Mouse (Mus musculus): Measurements from ENCODE around the gene Nfib. TPM values are rescaled to one million over a fixed set of nuclear protein-coding genes. Genes with fewer than 3 reads are reported as not detected.

The Nfib gene
- polyA plus RNA-seq, 1 experiment from 2014 or later: 164 TPM

DNA sequence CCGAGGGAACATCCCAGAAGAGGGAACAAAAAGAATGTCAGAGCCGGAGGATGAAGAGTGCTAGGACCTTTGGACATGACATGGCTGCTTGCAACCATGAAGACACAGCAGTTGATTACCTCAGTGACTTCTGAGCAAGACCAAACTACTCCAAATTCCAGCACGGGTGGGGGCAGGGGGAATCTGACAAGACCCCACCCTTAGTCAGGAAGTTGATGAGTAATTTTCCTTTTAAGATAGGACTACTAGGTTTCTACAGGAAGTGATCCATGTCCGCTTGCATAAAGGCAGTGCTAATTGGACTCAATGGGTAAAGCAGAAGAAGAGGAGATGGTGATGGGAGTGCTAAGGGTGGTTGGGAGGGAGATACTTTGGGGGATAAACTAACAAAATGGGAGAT lies 279.3 kb downstream of the Nfib start:
- 96% methylated on average over 4 of the region's 4 CpGs for WGBS
- Histone ChIP-seq H3K27me3 (replicated peaks; ENCODE audit: control insufficient read depth, insufficient read depth, low read length) (no peaks in the 10 kb centered on the region), H3K9me3 (replicated peaks; ENCODE audit: control insufficient read depth, low read length) (no peaks in the 10 kb centered on the region), H3K36me3 (ENCODE audit: control insufficient read depth, insufficient read depth, low read length) (no peaks in the 10 kb centered on the region), H3K4me1 (ENCODE audit: control insufficient read depth, insufficient read depth, low read length) (peaks cover 14% of the 10 kb centered on the region; the same call in 1 of the 2 replicates), H3K4me3 (ENCODE audit: low read depth, low read length) (no peak overlapping the region), H3K9ac (ENCODE audit: low read length) (no peak overlapping the region), H3K27ac (ENCODE audit: low read depth, low read length) (no peak overlapping the region), H3K4me2 (ENCODE audit: low read length) (no peak overlapping the region)
- DNase-seq (ENCODE audit: low spot score) (no peak), ATAC-seq (no peak)

DNA sequence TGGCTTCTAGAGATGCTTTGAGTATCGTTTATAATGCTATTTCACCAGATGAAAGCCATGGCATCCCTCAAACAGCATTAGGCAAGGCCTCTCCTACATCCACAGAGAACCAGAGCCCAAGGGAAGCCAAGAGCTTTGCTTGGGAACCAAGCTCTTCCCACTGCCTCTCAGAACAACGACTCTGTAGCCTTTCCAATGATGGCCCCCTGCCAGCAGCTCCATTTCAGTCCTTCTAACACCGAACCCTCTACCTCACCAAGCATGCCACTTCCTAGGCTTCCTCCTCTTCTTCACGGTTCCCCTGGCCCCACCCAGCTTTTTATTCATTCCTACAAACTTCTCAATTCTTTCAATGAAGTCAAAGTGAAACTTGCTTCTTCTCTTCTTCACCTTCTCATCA lies 287.3 kb downstream of the Nfib start:
- Histone ChIP-seq H3K27ac (ENCODE audit: low read depth, low read length) (no peak overlapping the region), H3K4me2 (ENCODE audit: low read length) (no peak overlapping the region), H3K4me3 (ENCODE audit: low read depth, low read length) (no peak overlapping the region), H3K9me3 (replicated peaks; ENCODE audit: control insufficient read depth, low read length) (no peaks in the 10 kb centered on the region), H3K9ac (ENCODE audit: low read length) (no peak overlapping the region), H3K4me1 (ENCODE audit: control insufficient read depth, insufficient read depth, low read length) (peaks cover 12% of the 10 kb centered on the region; the same call in 1 of the 2 replicates), H3K36me3 (ENCODE audit: control insufficient read depth, insufficient read depth, low read length) (no peaks in the 10 kb centered on the region), H3K27me3 (replicated peaks; ENCODE audit: control insufficient read depth, insufficient read depth, low read length) (no peaks in the 10 kb centered on the region)
- DNase-seq (ENCODE audit: low spot score) (no peak), ATAC-seq (no peak)
- 62% methylated on average over 4 of the region's 4 CpGs for WGBS

DNA sequence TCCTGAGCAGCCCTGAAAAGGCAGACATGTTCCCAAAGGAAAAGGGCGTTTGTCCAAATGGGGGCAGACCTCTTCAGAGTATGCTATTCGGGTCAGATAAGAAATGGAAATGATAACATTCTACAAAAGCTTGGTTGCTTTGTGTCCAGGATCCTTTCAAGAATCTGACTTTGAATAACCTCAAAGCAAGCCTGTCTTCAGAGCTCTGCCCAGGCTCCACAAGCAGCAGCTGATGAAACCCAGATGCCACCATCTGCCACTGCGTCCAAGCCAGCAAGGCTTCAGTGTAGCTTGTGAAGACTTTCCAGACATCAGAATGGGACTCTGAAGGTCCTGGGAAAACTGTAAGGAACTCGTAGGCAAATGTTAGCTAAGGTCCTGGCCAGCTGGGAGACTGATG lies 289.7 kb downstream of the Nfib start:
- peak; percentile 54 for DNase-seq (ENCODE audit: low spot score)
- WGBS: 59% methylated on average over 4 of the region's 4 CpGs
- ATAC-seq: peak; percentile 35; the same call in 1 of the 2 replicates

DNA sequence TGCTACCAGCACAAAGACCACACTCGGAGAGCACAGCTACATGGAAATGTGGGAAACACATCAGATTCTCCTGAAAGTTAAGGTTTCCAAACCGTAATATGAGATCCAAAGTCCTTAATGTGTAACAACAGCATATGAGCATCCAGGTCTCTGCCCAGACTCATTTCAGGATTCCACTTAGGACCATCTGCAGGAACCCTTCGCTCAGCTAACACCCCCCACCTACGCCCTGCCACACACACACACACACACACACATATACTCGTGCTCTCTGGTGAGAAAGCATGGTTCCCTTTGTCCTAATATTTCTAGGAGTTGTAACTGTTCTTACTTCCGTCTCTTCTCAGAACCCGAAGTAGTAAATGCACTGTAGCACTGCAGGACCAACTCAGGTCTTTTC lies 292.9 kb downstream of the Nfib start:
- ATAC-seq (no peak), DNase-seq (ENCODE audit: low spot score) (no peak)
- no peaks in the 10 kb centered on the region for H3K36me3 ChIP-seq (ENCODE audit: control insufficient read depth, insufficient read depth, low read length)
- no peak overlapping the region for H3K9ac ChIP-seq (ENCODE audit: low read length)
- 70% methylated on average over 7 of the region's 7 CpGs for WGBS
- H3K27ac ChIP-seq (ENCODE audit: low read depth, low read length): no peak overlapping the region
- H3K4me3 ChIP-seq (ENCODE audit: low read depth, low read length): no peak overlapping the region
- H3K4me2 ChIP-seq (ENCODE audit: low read length): no peak overlapping the region
- H3K4me1 ChIP-seq (ENCODE audit: control insufficient read depth, insufficient read depth, low read length): peaks cover 35% of the 10 kb centered on the region
- no peaks in the 10 kb centered on the region for H3K27me3 ChIP-seq (replicated peaks; ENCODE audit: control insufficient read depth, insufficient read depth, low read length)
- H3K9me3 ChIP-seq (replicated peaks; ENCODE audit: control insufficient read depth, low read length): no peaks in the 10 kb centered on the region

More for the DNA sequence above, 289.7 kb downstream of the Nfib start:
- Histone ChIP-seq H3K4me3 (ENCODE audit: low read depth, low read length) (no peak overlapping the region), H3K9ac (ENCODE audit: low read length) (no peak overlapping the region), H3K27ac (ENCODE audit: low read depth, low read length) (0 out of 2 replicates have a peak overlapping the region, but pooled peaks have one; percentile 2), H3K4me2 (ENCODE audit: low read length) (no peak overlapping the region), H3K9me3 (replicated peaks; ENCODE audit: control insufficient read depth, low read length) (no peaks in the 10 kb centered on the region), H3K36me3 (ENCODE audit: control insufficient read depth, insufficient read depth, low read length) (no peaks in the 10 kb centered on the region), H3K27me3 (replicated peaks; ENCODE audit: control insufficient read depth, insufficient read depth, low read length) (no peaks in the 10 kb centered on the region), H3K4me1 (ENCODE audit: control insufficient read depth, insufficient read depth, low read length) (peaks cover 21% of the 10 kb centered on the region)

DNA sequence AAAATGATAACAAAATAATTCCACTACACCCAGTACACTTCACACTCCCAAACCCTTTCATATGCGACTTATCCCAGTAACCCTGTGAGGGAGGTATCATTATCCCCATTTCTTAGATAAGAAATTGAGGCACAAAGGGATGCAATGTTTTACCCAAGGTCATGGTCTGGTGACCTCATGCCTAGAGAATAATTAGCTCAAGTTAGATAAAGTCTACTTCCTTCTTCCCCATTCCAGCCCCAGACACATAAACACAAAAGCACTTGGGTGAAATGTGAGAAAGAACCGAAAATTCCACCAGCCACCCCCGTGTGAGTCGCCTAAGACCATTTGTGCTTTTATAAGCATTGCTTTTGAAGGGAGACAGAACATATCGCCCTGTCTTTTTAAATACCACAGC lies 293.6 kb downstream of the Nfib start:
- H3K9me3 ChIP-seq (replicated peaks; ENCODE audit: control insufficient read depth, low read length): no peaks in the 10 kb centered on the region
- H3K4me2 ChIP-seq (ENCODE audit: low read length): no peak overlapping the region
- no peak overlapping the region for H3K27ac ChIP-seq (ENCODE audit: low read depth, low read length)
- WGBS: 50% methylated on average over 5 of the region's 5 CpGs
- no peak overlapping the region for H3K9ac ChIP-seq (ENCODE audit: low read length)
- peaks cover 35% of the 10 kb centered on the region for H3K4me1 ChIP-seq (ENCODE audit: control insufficient read depth, insufficient read depth, low read length)
- H3K4me3 ChIP-seq (ENCODE audit: low read depth, low read length): no peak overlapping the region
- no peaks in the 10 kb centered on the region for H3K36me3 ChIP-seq (ENCODE audit: control insufficient read depth, insufficient read depth, low read length)
- ATAC-seq: no peak
- no peak for DNase-seq (ENCODE audit: low spot score)
- H3K27me3 ChIP-seq (replicated peaks; ENCODE audit: control insufficient read depth, insufficient read depth, low read length): no peaks in the 10 kb centered on the region

GRCm38 (mm10) chr4:82408463-82409404 lies 296.8 kb downstream of the Nfib start:
- Histone ChIP-seq H3K36me3 (ENCODE audit: control insufficient read depth, insufficient read depth, low read length) (no peaks in the 10 kb centered on the region), H3K4me1 (ENCODE audit: control insufficient read depth, insufficient read depth, low read length) (peaks cover 50% of the 10 kb centered on the region), H3K27me3 (replicated peaks; ENCODE audit: control insufficient read depth, insufficient read depth, low read length) (no peaks in the 10 kb centered on the region), H3K9me3 (replicated peaks; ENCODE audit: control insufficient read depth, low read length) (no peaks in the 10 kb centered on the region), H3K9ac (ENCODE audit: low read length) (0 out of 2 replicates have a peak overlapping the region, but pooled peaks have one; percentile 33), H3K27ac (ENCODE audit: low read depth, low read length) (no peak overlapping the region), H3K4me2 (ENCODE audit: low read length) (peak overlapping the region; percentile 39), H3K4me3 (ENCODE audit: low read depth, low read length) (no peak overlapping the region)
- ATAC-seq (peak; percentile 35; the same call in 1 of the 2 replicates), DNase-seq (ENCODE audit: low spot score) (peak; percentile 68)
- WGBS: 19% methylated on average over 22 of the region's 22 CpGs

GRCm38 (mm10) chr4:82406511-82406910 lies 299.0 kb downstream of the Nfib start:
- WGBS: 81% methylated on average over 6 of the region's 6 CpGs
- H3K27me3 ChIP-seq (replicated peaks; ENCODE audit: control insufficient read depth, insufficient read depth, low read length): no peaks in the 10 kb centered on the region
- no peak overlapping the region for H3K9ac ChIP-seq (ENCODE audit: low read length)
- H3K36me3 ChIP-seq (ENCODE audit: control insufficient read depth, insufficient read depth, low read length): no peaks in the 10 kb centered on the region
- DNase-seq (ENCODE audit: low spot score) (no peak), ATAC-seq (no peak)
- H3K9me3 ChIP-seq (replicated peaks; ENCODE audit: control insufficient read depth, low read length): no peaks in the 10 kb centered on the region
- H3K4me3 ChIP-seq (ENCODE audit: low read depth, low read length): no peak overlapping the region
- no peak overlapping the region for H3K27ac ChIP-seq (ENCODE audit: low read depth, low read length)
- H3K4me1 ChIP-seq (ENCODE audit: control insufficient read depth, insufficient read depth, low read length): peaks cover 54% of the 10 kb centered on the region
- no peak overlapping the region for H3K4me2 ChIP-seq (ENCODE audit: low read length)

DNA sequence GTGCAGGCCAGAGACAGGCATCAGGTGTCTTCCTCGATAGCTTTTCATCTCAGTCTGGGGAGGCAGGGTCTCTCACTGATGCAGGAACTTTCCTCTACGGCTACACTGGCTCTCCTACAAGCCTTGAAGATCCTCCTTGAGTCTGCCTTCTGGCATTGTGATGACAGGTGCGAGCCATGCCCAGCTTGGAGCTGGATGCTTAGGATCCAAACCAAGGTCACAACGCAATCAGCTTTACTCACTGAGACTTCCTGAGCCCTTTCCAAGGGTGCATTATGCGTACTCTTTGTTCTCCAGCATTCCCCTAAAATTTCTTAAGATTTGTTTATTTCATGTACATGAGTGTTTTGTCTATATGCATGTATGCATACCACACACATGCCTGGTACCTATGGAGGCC lies 299.8 kb downstream of the Nfib start:
- ATAC-seq: no peak
- peaks cover 60% of the 10 kb centered on the region for H3K4me1 ChIP-seq (ENCODE audit: control insufficient read depth, insufficient read depth, low read length)
- H3K4me2 ChIP-seq (ENCODE audit: low read length): no peak overlapping the region
- H3K36me3 ChIP-seq (ENCODE audit: control insufficient read depth, insufficient read depth, low read length): no peaks in the 10 kb centered on the region
- no peaks in the 10 kb centered on the region for H3K27me3 ChIP-seq (replicated peaks; ENCODE audit: control insufficient read depth, insufficient read depth, low read length)
- 77% methylated on average over 5 of the region's 5 CpGs for WGBS
- no peaks in the 10 kb centered on the region for H3K9me3 ChIP-seq (replicated peaks; ENCODE audit: control insufficient read depth, low read length)
- H3K4me3 ChIP-seq (ENCODE audit: low read depth, low read length): no peak overlapping the region
- DNase-seq (ENCODE audit: low spot score): no peak
- H3K9ac ChIP-seq (ENCODE audit: low read length): no peak overlapping the region
- H3K27ac ChIP-seq (ENCODE audit: low read depth, low read length): no peak overlapping the region

Data from forebrain, embryonic 14.5 days (tissue).